ENCODE assay signal across 13 mouse cellular contexts in the genomic region with DNA sequence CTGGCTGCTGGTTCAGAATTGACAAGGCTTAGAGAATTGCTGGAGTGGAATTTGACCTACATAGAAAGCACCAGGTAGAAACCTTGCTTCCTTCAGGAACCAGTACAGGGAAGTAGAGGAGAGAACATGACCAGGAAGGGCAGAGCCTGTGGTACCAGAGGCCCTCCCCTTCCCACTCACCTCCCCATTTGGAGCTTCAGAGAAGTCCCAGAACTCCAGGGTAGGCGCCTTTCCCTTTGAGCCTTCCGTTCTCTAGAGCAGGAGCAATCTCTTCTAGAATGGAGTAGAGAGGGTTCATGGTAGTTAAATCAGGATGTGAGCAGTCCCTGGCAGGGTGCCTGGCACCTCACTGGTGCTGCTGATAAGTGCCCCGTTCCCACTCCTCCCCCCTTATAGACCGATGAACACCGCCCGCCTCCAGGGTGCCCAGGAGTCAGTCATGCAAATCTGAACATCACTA. TPM values are rescaled to one million over a fixed set of nuclear protein-coding genes. Genes with fewer than 3 reads are reported as not detected.
A peak's percentile ranks its signal among the peaks of the same experiment; 100 is the strongest.
DNase-seq lines count a peak whose midpoint lies in the region; ATAC-seq lines count a peak whose summit lies in the region.
"Had no signal": no experiment of that assay in that cellular context is flagged by ENCODE, and none has a peak within 500 bp of the region (broad histone marks: within the 10 kb centered on the region; RNA-seq: fewer than 3 reads in every experiment).

No protein-coding gene starts in this region.

- H3K9ac ChIP-seq in midbrain, embryonic 16.5 days (ENCODE audit: low read depth, low read length): no peak overlapping the region
- H3K9ac ChIP-seq in stomach, embryonic 16.5 days (ENCODE audit: low read length): peak overlapping the region; percentile 33; the same call in 1 of the 2 replicates
- H3K9ac ChIP-seq: midbrain, embryonic 15.5 days had no signal

- H3K4me2 ChIP-seq in midbrain, embryonic 16.5 days (ENCODE audit: low read length): no peak overlapping the region
- no peak overlapping the region for H3K4me2 ChIP-seq in stomach, embryonic 16.5 days (ENCODE audit: low read depth, low read length)
- H3K4me2 ChIP-seq: midbrain, embryonic 15.5 days had no signal

- no peak overlapping the region for H3K4me3 ChIP-seq in midbrain, embryonic 10.5 days
- H3K4me3 ChIP-seq in midbrain, embryonic 16.5 days (ENCODE audit: low read depth, low read length): no peak overlapping the region
- no peak overlapping the region for H3K4me3 ChIP-seq in stomach, embryonic 16.5 days (replicated peaks; ENCODE audit: low read length)
- H3K4me3 ChIP-seq: midbrain, embryonic 15.5 days had no signal

- H3K27me3 ChIP-seq in midbrain, embryonic 10.5 days (ENCODE audit: low read depth, poor library complexity, severe bottlenecking): no peaks in the 10 kb centered on the region
- H3K27me3 ChIP-seq in midbrain, embryonic 16.5 days (ENCODE audit: control insufficient read depth, insufficient read depth, low read depth, low read length): no peaks in the 10 kb centered on the region
- H3K27me3 ChIP-seq in stomach, embryonic 16.5 days (ENCODE audit: control insufficient read depth, insufficient read depth, low read length): no peaks in the 10 kb centered on the region
- H3K27me3 ChIP-seq: midbrain, embryonic 15.5 days had no signal

- intact Hi-C loops in heart, postnatal 10 days (cut with DNase I): no loop called here

- no peaks in the 10 kb centered on the region for H3K9me3 ChIP-seq in midbrain, embryonic 10.5 days (replicated peaks)
- no peaks in the 10 kb centered on the region for H3K9me3 ChIP-seq in midbrain, embryonic 16.5 days (replicated peaks; ENCODE audit: control insufficient read depth, low read length, poor library complexity, severe bottlenecking)
- no peaks in the 10 kb centered on the region for H3K9me3 ChIP-seq in stomach, embryonic 16.5 days (replicated peaks; ENCODE audit: control insufficient read depth, low read length)
- H3K9me3 ChIP-seq: G1E; midbrain, embryonic 15.5 days had no signal

- H3K36me3 ChIP-seq in midbrain, embryonic 10.5 days: peaks cover 93% of the 10 kb centered on the region
- no peaks in the 10 kb centered on the region for H3K36me3 ChIP-seq in midbrain, embryonic 16.5 days (ENCODE audit: control insufficient read depth, insufficient read depth, low read length)
- H3K36me3 ChIP-seq in stomach, embryonic 16.5 days (ENCODE audit: control insufficient read depth, insufficient read depth, low read length): no peaks in the 10 kb centered on the region
- H3K36me3 ChIP-seq: midbrain, embryonic 15.5 days had no signal

- 54% methylated on average over 6 of the region's 6 CpGs for WGBS in midbrain, embryonic 10.5 days
- 66% methylated on average over 6 of the region's 6 CpGs for WGBS in midbrain, embryonic 16.5 days
- WGBS in stomach, embryonic 16.5 days: 58% methylated on average over 6 of the region's 6 CpGs

- DNase-seq in midbrain, embryonic 10.5 days (ENCODE audit: low spot score): no peak
- peak; percentile 54 to 70 for DNase-seq in heart, postnatal 10 days
- peak; percentile 64 to 65 for DNase-seq in kidney, postnatal 36 days
- no peak for DNase-seq in spleen, postnatal 14 days (ENCODE audit: low spot score in 2 of 2)
- DNase-seq in ovary, postnatal 14 days (ENCODE audit: low spot score): no peak
- DNase-seq in thymus, postnatal 14 days: no peak
- DNase-seq: right cerebral cortex, adult 18-20 months had no signal

- H3K4me1 ChIP-seq in midbrain, embryonic 10.5 days: peaks cover 74% of the 10 kb centered on the region
- H3K4me1 ChIP-seq in midbrain, embryonic 16.5 days (ENCODE audit: control insufficient read depth, insufficient read depth, low read length): no peaks in the 10 kb centered on the region
- peaks cover 48% of the 10 kb centered on the region for H3K4me1 ChIP-seq in stomach, embryonic 16.5 days (ENCODE audit: control insufficient read depth, insufficient read depth, low read length)

- ATAC-seq in midbrain, embryonic 16.5 days: no peak
- ATAC-seq in stomach, embryonic 16.5 days (ENCODE audit: insufficient read depth, low FRiP score): peak; percentile 27; the same call in 1 of the 2 replicates
- ATAC-seq: forebrain, embryonic 14.5 days; hindbrain, postnatal 0 days; midbrain, embryonic 15.5 days had no signal

- H3K27ac ChIP-seq in midbrain, embryonic 10.5 days (replicated peaks): 0 out of 2 replicates have a peak overlapping the region, but pooled peaks have one; percentile 11
- H3K27ac ChIP-seq in midbrain, embryonic 16.5 days (ENCODE audit: low read length): no peak overlapping the region
- H3K27ac ChIP-seq in stomach, embryonic 16.5 days (ENCODE audit: low read length): peak overlapping the region; percentile 72
- H3K27ac ChIP-seq: hindbrain, postnatal 0 days; midbrain, embryonic 15.5 days had no signal

RNA-seq across cellular contexts. Expression of gene Slc2a1, which starts 7.1 kb away (rescaled TPM):
- 212 and 273 TPM in 2 replicates for polyA plus RNA-seq in midbrain, embryonic 10.5 days (2016; fragmentation: Nextera tagmentation; extraction: Ambion mirVana)
- polyA plus RNA-seq in midbrain, embryonic 16.5 days (2015; fragmentation: Nextera tagmentation; extraction: Ambion mirVana): 90.7 and 91.6 TPM in 2 replicates
- total RNA-seq in heart, postnatal 10 days (2021): 1 to 10 TPM; 5.1 to 7.7 TPM
- 142 and 155 TPM in 2 replicates for polyA plus RNA-seq in stomach, embryonic 16.5 days (2015; fragmentation: Nextera tagmentation; extraction: Ambion mirVana)

RNA-seq across cellular contexts. Expression of gene Zfp691, which starts 58.4 kb away (rescaled TPM):
- polyA plus RNA-seq in midbrain, embryonic 10.5 days (2016; fragmentation: Nextera tagmentation; extraction: Ambion mirVana): 13.1 and 13.3 TPM in 2 replicates
- 4.0 and 6.1 TPM in 2 replicates for polyA plus RNA-seq in midbrain, embryonic 16.5 days (2015; fragmentation: Nextera tagmentation; extraction: Ambion mirVana)
- total RNA-seq in heart, postnatal 10 days (2021): 10 to 100 TPM; 19.4 to 22.3 TPM
- 4.9 and 5.5 TPM in 2 replicates for polyA plus RNA-seq in stomach, embryonic 16.5 days (2015; fragmentation: Nextera tagmentation; extraction: Ambion mirVana)

Comparison
In these comparisons a context has a peak if more than half of its experiments do, and no peak if none do; other contexts are left out.
1. DNase-seq: peak in heart, postnatal 10 days (2 of 2) and kidney, postnatal 36 days (2 of 2); none in midbrain, embryonic 10.5 days (single experiment), spleen, postnatal 14 days (0 of 2), ovary, postnatal 14 days (single experiment) and thymus, postnatal 14 days (single experiment).